Mouse (Mus musculus): ENCODE data around the gene Utp6.
"Not testable (repeated sequence)": the region's sequence is repeated elsewhere in the genome, so short reads cannot be mapped to it uniquely, and the experiment has no call there.

The Utp6 gene

DNA sequence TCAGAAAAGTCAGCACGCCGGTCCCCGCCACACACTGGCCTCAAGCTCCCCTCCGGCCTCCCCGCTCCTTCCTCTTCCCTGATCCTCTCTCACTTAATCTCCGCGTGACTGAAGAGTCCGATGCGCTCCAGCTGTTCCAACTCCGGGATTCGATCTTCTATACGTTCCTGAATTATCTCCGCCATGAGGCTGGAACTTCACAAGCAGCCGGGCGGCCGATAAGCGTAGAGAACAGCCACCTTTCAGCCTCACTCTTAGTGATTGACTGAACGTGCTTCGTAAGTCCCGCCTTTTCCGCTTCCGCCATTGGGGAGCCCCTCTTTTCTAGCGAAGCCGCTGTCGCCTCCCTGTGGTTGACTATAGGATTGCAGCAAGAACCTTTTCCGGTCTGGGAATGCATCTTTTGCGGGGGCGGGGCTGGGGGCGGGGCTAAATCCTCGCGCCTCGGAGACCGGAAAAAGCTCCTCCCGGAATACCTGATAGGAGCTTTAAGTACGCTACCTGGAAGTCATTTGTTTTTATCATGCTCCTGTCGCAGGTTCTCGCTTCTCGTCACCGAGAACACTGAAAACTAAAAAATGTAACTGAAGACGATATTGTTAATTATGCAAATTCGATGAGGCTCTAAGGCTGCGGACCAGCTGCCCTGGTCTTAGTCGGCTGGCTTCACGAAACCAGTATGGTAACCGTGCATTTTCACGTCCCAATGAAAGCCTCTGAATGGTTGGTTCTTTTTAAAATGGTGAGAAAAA, at the start of gene Utp6:
Utp6 (minus strand) TSS at position 266 of the 752 bp plus-strand sequence.
- peak; percentile 95 to 98 for DNase-seq

DNA sequence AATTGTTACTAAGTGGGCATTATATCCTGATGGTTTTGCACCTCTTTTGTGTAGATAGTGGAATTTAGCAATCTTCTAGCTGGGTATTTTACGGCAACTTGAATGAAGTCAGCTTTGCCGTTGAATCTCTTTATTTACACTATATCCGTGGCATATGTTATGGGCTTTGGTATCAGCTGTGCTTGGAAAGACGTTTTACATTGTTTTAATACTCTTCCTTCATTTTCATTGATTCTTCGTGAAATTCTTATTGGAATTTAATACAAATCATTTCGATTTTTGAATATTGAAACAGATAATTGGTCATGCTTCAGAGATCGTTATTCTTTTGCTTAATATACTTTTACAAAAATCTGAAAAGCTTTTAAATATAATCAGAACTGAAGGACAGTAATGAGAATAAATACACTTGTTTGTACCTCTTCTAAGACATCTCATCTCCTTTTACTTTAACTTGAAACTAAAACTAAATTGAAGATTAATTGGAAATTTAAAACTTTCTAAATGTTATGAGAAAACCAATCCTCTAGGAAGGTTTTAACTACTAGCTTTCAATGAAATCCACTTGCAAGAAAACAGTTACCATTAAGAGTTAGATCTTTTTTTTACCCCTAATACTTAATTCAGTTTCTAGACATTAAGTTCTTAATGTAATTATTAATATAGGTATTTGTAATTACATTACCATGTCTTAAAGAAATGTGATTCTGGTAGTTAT, 32.2 kb upstream of the Utp6 start:
- DNase-seq = no peak

DNA sequence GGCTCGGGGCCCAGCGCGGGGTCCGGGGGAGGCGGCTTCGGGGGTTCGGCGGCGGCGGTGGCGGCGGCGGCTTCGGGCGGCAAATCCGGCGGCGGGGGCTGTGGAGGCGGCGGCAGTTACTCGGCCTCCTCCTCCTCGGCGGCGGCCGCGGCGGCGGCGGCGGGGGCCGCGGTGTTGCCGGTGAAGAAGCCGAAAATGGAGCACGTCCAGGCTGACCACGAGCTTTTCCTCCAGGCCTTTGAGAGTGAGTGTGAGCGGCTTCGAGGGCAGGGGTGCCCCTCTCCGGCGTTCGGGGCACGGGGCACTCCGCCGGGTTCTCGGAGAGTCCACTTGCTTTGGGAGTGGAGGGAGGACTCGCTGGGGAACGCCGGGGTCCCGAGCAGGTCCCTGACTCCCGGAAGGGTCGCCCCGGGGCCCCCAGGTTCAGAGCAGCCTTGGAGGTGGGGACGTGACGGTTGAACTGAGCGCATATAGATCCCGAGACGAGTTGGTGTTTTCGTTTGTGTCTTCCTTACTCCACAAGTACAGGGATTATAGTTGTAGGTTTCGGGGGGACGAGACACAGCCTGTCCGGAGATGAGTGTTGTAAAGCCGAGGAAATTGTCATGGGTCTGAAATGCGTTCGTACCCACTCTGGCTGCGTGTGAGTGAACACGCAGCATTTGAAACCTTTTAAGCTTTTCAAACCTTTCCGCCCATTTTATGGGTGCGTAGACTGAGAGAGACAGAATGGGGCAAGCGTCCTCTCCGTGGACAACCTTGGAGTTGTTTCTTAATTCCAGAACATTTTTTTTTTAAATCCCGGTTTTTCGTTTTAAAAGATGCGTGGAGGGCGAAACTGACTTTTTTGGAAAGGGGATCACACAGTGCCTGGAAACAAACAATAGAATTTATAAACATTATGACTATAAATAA, 31.4 kb upstream of the Utp6 start:
- peak in 1 of 2 experiments; percentile 51 for DNase-seq

DNA sequence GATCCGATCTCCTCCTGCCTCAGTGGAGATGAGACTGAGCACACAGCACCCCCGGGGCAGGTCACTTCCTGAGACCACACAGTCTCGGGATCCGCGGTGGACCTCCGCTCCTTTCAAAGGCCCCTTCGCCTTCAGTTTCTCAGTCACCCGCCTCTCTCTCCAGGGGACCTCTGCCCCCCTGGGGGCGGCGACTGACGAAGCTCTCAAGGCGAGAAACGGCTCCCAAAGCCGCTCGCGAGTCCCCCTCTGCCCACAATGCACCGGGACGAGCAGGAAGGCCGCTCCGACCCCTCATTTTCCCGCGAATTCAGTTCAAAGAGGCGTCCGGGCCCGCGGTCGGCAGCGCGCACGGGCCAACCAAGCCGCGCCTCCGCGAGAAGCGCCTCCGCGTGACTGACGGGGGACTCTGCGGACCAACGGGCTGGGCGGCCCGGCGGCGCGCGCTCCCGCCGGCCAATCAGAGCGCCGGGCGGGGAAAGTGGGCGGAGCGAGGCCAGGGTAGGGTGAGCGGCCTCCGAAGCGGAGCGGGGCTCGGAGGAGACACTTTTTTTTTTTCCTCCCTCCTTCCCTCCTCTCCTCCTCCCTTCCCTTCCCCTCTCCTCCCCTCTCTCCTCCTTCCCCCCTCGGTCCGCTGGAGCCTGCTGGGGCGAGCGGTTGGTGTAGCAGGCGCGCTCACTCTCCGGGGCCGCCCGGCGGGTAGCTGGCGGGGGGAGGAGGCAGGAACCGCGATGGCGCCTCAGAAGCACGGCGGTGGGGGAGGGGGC, 30.6 kb upstream of the Utp6 start, which contains the start of gene Suz12:
Suz12 (plus strand) TSS at position 515 of the 764 bp plus-strand sequence.
- peak; percentile 90 for DNase-seq

DNA sequence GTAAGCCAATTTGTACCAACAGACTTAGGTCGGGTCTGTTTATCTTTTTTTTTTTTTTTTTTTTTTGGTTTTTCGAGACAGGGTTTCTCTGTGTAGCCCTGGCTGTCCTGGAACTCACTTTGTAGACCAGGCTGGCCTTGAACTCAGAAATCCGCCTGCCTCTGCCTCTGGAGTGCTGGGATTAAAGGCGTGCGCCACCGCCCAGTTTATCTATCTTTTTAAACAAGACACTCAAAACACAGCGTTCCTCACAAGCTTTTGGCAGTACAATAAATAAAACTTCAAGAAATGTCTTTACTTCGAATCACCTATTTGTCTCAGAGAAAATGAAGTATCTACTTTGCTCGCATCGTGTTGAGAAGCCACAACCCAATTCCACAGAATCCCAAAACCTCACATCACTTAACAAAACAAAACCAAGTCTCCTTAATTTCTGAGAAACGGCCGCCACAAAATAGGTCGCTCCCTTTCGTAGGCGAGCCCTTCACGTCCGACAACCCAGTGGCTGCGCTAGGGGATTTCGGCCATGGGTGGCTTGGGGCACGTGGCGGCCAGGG, 29.9 kb upstream of the Utp6 start:
- no peak for DNase-seq

DNA sequence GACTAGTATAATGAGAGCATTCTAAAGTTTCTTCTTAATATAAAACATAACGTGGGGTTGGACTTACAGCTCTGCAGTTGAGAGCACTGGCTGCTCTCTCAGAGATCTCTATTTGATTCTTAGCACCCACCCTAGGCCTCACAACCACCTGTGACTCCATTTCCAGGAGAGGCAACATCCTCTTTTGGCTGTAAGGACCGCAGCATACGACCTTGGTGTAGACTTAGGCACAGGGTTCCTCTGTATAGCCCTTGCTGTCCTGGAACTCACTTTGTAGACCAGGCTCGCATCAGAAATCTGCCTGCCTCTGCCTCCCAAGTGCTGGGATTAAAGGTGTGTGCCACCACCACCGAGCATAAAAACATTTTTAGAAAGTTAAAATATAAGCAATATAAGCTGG, 29.4 kb upstream of the Utp6 start:
- no peak for DNase-seq

DNA sequence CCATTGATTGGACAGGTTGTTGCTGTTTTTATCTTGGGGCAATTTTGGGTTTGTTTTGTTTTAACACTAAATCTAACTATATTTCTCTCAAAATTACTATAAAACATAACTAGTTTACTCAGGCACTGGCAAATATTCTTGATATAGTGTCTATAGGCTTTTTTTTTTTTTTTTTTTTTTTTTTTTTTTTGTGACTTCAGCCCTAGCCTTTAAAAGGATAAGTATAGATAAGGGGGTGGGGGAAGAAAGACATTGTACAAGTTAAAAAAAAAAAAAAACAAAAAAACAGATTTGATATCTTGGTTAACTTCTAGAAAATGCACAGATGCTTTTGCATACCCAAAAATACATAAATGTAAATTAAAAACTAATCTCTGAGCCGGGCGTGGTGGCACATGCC, 27.9 kb upstream of the Utp6 start:
- no peak for DNase-seq

DNA sequence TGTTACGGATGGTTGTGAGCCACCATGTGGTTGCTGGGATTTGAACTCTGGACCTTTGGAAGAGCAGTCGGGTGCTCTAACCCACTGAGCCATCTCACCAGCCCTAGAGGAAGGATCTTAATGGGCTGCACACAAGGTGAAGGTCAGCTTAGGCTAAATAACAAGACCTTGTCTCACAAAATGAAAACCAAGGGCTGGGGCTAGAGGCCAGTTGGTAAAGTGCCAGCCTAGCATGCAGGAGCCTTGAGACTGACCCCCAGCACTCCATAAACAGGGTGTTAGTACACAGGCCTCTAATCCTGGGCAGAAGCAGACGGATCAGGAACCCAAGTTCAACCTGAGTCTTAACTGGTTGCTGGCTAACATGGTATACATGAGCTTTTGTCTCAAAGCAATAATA, 25.7 kb upstream of the Utp6 start:
- no peak for DNase-seq

DNA sequence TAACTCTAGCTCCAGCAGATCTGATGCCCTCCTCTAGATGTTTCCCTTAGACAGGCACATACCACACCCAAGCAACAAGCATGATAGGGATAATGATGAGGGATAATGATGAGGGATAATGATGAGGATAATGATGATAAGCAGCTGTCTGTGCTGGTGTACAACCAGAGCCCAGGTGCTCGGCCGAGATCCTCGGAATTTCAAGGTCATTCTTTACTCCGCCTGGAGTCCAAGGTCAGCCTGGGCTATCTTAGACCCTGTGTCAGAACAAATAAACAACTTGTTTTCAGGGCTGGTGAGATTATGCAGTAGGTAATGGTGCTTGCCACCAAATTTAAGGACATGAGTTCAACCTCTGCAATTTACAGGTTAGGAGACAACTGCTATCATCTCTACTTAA, 24.7 kb upstream of the Utp6 start:
- DNase-seq = no peak

DNA sequence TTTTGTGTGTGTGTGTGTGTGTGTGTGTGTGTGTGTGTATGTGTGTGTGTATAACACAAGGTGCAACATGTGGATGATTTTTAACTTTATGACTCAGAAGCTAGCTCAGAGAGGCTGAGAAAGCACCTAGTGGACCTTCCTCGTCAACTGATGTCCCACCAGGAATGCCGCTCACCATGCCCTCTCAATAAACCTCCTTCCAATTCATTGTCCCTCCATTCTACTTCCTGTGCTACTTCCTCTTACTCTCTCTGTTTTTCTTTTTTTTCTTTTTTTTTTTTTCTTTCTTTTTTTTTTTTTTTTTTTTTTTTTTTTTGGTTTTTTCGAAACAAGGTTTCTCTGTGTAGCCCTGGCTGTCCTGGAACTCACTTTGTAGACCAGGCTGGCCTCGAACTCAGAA, 15.6 kb upstream of the Utp6 start:
- not testable (repeated sequence) for DNase-seq

DNA sequence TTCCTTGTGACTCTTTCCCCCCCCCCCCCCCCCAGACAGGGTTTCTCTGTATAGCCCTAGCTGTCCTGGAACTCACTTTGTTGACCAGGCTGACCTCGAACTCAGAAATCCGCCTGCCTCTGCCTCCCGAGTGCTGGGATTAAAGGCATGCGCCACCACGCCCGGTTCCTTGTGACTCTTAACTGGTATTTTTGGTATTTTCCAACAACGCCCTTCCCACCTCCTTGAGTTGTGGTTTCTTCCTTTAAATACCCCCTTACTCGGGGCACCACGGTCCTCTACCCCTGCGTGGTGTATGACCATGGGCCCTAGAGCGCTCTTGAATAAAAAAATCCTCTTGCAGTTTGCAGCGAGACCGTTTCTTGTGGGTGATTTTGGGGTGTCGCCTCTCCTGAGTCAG, 14.9 kb upstream of the Utp6 start:
- DNase-seq = not testable (repeated sequence)

DNA sequence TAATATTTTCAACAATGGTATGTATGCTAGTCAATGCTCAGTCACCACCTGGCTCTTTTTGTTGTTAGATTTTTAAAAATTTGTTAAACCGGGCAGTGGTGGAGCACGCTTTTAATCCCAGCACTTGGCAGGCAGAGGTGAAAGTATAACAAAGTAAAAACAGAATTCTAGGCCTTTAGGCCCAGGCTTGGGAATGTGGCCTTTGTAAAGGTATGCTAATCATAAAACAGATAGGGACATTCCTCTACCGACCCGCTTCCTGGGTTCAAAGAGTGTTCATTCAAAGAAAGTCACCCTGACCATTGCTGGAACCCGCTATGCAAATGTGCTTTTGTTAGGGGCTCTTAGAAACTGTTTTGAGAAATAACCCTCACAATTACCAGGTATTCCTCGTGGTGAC, 14.5 kb upstream of the Utp6 start:
- DNase-seq = not testable (repeated sequence)

DNA sequence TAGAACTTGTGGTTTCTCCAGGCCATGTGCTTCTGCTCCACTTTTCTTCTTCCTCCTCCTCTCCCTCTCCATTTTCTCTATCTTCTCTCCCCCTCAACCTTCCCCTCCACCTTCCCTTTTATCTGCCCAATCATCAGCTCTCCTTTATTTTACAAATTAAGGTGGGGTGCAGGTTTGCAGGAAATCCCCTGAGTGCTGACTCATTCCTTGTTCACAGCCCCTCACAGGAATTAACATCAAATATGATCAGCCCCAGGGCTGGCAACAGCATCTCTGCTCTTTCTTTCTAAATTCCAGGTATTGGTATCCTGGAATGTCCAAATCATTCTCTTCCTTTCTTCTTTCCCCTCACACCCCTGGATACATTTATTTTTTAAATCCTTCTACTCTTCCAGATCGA, 14.0 kb upstream of the Utp6 start:
- no peak for DNase-seq

DNA sequence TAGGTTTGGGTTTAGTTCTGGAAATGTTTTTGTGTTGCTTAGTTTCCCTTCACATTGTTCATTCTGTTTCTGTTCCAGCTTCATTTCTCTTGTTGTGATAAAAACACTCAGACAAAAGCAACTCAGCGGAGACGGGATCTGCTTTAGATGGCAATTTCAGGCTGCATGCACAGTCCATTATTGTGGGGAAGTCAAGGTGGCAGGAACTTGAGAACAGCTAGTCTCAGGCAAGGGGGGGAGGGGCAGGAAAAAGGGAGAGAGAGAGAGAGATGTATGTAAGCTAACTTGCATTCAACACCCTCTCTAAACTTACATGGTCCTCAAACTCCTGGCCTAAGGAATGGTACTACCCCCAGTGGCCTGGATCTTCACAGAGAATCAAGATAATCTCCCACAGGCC, 13.2 kb upstream of the Utp6 start:
- DNase-seq = no peak

DNA sequence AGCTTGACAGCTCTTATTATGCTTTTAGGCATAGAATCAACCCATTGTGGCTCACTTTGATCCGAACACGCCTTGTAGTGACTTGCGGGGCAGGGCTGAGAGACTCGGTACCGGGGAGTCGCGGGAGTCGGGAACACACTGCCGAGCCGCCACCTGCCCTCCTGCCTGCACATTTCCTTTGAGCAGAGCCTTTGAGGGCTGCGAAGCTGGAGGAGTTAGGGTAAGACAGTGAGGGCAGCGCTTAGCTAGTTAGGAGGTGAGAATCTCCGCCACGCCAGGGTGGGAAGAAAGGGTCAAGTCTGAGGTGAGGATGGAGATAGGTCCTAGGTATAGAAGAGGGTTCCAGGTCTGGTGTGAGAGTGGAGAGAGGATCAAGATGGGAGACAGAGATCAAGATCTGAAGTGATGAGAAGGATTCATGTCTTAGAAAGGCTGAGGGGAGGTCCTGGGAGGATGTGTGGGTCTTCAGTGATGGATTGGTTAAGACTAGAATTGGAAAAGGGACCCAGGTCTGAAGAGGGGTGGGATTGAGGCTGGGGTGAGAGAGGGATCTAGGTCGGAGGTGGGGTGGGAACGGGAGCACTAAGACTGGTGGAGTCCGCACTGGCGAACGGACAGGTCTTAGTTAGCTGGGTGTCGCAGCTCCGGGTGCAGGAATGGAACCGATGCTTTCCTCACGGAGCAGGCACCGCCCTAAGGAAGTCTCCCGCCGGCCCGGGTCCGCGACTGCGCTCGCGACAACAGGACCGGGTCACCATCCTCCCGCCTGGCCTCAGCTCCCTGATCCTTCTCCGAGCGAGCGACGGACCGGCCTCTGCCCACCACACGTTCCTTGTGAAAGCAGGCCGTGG, 11.7 kb upstream of the Utp6 start:
- DNase-seq = no peak

DNA sequence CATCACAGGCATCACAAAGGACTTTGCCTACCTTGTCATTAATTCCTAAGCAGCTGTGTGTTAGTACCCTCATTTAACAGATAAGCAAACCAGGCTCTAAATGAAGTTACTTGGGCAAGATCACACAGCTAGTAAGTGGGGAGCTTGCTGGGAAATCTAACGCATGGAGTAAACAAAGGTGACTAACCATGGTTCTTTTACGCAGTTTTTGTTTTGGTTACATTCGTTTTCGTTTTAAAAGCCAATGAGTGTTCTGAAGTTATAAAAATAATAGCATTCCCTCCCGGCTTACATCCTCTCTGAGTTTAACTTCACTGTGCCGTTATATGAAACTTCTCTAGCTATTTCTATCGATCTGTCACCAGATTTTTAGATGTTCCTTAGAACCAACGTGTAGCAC, 10.9 kb upstream of the Utp6 start:
- no peak for DNase-seq

DNA sequence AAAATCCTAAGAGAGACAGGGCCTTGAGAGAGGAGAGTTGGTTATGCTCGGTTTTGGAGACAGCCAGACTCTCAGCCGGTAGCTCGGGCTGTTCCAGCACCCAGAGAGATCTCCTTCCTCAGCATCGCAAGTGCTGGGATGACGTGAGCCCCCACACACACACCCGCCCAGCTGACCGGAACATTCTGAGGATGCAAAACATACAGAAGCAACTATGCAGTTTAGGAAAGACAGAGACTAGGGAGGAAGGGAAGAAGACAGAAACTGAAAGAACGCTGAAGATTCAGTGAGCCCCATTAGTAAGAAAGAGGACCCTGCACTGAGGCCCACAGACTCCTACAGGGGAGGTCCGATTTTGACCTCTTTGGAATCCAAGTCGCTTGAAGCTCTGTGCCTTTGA, 5.6 kb upstream of the Utp6 start:
- no peak for DNase-seq

DNA sequence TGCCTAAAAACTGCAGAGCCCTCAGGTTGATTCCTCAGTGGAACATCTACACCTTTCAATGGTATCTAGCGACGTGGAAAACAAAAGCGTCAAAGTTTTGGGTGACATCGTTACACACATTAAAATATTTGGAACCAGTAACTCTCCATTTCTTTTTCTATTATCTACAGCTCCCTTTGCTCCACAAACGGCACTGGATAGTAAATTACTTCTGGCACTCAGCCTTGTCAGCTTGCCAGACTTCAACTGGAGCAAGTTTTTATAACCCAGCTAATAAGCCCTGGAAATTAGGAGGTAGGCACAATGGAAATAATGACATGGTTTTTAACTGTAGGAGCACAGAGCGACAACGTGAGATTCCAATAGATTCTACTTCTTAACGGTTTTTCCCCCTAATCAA, 3.7 kb upstream of the Utp6 start:
- no peak for DNase-seq

DNA sequence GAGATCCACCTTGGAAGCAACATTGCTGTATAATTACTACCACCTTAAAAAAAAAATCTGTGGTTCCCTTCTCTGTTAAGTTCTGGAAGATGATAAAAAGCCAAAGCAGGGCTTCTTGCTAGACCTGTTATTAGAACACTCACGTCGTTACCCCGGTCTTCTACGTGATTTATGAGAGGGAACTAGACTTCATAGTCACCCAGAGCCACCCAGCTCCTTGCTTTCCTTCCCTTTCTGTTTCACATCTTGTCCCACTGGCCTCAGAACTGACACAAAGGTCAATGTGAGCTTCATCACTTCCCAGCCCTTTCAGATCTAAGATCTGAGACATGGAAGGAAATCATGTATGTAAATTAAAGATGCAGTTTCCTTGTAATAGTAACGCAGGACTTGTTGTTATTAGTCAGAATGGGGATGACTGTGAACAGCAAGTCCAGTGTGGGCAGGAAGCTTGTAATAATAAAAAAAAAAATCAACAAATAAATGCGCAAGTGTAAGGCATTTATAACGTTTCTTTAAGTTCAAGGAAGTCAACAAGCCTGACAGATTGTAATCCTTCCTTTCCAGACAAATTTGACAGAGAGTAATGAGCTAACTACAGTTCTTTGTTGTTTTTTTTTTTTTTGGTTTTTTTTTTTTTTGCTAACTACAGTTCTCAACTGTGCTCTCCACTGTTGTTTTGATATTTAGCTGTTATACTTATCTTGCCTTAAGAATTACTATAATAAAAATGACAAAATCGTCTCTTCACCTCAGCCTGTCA, 1.2 kb upstream of the Utp6 start:
- no peak for DNase-seq

DNA sequence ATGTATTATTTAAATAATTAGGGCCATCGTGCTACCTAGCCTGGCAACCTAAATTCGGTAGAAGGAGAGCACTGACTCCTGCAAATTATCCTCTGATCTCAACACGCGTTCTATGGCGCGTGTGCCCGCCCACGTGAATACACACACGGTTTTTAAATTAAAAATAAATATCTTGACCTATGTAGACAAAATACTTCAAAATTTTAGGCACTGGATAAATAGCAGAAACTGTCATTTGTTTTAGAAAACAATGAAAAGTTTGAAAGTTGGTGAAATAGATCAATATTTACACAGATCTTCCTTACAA, 640 bp upstream of the Utp6 start:
- DNase-seq = no peak
